Mouse (Mus musculus) adrenal gland, adult (tissue): ENCODE results near the gene Scg3.
A peak's percentile ranks its signal among the peaks of the same experiment; 100 is the strongest.
"Not testable (repeated sequence)": the region's sequence is repeated elsewhere in the genome, so short reads cannot be mapped to it uniquely, and the experiment has no call there.

Experiments used
- DNase-seq, 2 experiments: peaks; one replicate each; pipeline ENCODE4 v3.0.0; 2022 to 2023; ENCODE audit warnings: low spot score in 1 of 2; ENCODE audit not compliant: inconsistent age in 2 of 2

Gene Scg3

DNA sequence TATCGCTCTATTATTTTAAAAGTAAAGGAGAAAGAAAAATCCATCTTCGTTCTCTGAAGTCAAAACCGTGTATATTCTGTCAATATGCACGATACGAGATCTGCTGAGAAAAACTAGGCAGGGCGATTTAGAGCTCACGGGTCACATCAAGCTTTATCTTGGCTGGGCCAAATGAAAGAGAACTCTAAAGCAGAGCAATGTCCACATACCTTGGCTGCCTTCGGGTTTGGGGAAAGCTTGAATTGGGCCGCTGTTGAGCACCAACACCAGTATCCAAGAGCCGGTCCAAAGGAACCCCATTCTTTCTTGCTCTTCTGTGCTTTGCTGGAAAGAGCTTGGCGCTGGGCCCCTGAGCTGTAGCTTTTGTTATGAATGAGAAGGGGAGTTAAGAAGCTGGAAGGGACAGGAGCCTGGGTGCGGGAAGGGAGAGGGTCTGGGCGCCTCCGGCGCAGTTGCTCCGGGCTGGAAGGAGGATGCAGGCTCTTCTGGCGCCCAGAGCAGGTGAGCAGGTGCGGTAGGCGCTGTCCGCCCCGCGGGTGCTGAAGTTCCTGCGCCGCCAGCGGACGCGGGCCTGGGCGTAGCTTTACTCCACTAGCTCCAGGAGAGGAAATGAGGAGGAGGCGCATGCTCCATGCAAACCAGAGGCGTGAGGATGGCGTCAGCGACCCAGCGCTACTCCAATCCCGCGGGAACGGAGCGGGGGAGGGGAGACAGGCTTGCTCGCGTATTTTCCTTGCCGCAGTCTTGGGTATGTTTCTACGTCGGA is at the start of gene Scg3:
Gene Scg3, minus strand, starts transcription at position 631 of the 766 bp plus-strand sequence.
- peak; percentile 68 to 77 for DNase-seq

DNA sequence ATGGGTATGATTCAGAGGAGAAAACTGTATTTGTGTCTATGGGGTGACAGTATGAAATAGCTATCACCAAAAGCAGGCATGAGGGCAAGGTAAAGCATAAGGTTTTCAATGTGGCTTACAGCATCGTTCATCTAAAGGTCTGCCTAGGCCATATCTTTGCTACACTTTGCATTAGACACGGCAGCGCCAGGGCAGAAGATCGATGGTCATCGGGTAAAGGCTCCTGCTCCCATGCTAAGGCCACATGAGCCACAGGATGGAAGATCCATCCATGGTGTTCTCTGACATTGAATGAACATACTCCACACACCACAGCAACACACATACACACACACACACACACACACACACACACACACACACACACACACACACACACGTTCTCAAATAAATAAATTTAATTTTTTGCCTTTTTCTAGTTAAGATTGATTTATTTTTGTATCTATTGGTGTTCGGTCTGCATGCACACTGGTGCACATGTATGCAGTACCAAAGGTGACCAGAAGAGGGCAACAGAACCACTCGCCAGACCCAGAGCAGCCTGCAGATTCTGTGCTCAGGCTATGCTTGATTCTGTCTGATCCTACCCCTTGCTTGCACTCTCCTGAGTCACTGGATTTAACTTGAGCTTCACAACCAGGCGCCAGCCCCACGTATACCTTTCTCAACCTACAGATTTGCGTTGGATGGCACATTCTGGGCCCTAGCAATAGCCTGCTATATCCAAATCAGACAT is 36.3 kb upstream of the Scg3 start:
- DNase-seq = peak; percentile 41 to 77

DNA sequence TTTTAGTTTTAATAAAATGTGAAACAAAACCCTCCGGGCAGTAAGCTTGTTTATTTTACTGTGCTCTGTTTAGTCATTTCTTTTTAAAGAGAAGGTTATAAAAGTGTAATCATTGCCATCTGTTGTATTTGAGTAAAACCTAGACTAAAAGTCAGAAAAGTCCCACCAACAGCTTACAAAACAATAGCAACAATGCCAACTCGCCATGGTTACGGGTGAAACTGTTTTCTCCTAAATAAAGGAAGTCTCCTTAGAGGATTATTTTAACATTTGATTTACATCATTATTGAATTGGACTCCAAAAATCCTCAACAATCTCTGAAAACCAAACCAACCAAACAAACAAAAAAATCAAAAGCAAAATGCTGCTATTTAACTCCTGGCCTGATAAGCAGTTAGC is 35.6 kb upstream of the Scg3 start:
- peak in 1 of 2 experiments; percentile 12 for DNase-seq

- DNase-seq = no peak
These were observed 916 bp upstream of the Scg3 start for GRCm38 (mm10) chr9:75684772-75685171.

GRCm38 (mm10) chr9:75684292-75684691 is 436 bp upstream of the Scg3 start:
- DNase-seq = no peak

GRCm38 (mm10) chr9:75680606-75681005 is 3.2 kb downstream of the Scg3 start:
- DNase-seq = no peak

DNA sequence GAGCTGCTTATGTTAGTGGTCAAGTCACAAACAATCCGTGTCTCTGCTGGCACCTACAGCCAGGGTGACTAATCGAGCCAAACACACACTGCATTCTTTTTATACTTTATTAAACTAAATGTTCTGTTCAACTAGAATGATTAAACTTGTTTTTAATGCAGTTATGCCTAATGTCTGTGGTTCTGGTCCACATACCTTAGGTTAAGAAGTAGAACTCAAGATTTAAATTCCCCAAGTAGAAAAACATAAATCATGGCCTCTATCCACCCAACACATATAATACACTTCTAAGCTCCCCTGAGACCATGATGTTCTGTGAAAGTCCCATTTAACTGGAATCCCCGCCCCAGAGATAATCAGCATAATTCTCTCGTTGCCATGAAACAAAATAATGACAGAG is 4.2 kb downstream of the Scg3 start:
- no peak for DNase-seq

DNA sequence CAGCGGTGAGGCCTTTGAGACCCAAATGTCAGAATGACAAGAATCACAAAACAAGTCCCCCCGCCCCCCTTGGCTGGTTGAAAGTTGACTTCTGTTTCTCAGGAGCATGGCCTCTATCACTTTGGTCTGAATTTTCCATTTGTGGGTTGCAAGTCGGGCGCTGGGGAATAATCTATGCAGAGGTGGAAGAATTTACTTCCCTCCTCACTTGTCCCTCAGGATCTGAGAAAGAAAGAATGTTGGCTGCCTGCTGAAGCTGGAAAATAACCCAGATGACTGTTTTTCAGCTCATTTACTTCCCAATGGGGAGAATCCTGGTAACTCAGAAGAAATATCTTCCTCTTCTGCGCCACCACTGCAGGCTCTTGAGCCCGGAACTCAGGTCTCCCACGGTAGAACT is 5.5 kb downstream of the Scg3 start:
- no peak for DNase-seq

GRCm38 (mm10) chr9:75676226-75676625 is 7.6 kb downstream of the Scg3 start:
- DNase-seq = no peak

DNA sequence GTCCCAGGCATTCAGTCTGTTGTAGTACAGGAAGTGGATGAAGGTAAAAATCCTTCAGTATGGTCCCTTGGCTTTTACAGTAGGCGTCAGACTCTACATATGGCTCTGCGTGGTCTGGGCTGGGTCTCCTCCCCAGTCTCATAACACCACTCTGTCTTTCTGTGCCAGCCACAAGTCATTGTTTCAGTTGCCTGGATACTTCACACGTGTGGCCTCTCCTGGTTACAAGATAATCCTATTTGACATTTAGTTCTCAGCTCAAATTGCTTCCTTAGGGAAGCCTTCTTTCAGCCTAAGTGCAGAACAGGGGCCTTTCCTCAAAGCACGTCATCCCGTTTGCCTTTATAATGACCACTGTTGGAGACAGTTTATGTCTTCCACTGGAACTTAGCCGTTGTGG is 11.1 kb downstream of the Scg3 start:
- DNase-seq = no peak

GRCm38 (mm10) chr9:75666612-75667011 is 17.2 kb downstream of the Scg3 start:
- DNase-seq = peak; percentile 23 to 43

DNA sequence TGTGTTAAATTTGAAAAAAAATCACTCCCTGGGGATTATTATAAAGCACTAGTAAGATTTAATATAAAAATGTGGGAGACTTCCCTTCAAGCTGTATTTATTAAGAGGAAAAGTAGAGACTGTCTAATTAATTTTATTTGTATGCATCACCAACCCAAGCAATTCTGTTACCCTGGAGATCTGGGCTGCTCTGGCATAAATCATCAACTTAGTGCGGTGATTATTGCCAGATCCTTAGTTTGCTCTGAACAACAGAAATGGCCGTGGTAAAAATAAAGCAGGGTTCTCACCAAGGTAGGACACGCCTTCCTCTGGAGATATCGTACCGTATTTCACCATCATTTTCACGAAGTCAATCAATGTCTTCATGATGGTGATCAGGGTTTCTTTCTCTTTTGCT is 18.5 kb downstream of the Scg3 start:
- peak in 1 of 2 experiments; percentile 25 for DNase-seq

DNA sequence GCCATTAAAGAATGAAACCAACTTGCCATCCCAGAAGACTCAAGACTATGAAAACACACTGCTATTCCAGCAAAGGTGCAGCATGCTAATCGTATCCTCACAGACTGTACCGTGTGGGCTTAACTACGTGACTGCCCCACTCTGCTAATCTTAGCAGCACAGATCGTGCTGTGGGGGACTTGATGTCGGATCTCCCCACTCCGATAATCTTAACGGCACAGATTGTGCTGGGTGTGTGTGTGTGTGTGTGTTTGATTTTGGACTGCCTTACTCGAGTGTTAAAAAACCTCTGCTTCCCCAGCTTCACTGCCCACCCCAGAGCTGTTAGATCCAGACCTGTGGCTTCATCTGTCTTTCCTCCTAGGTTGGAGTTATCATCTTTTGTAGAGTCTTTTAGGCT is 22.9 kb downstream of the Scg3 start:
- no peak for DNase-seq

- DNase-seq = not testable (repeated sequence)
These were observed 27.4 kb downstream of the Scg3 start for GRCm38 (mm10) chr9:75656456-75656855.

GRCm38 (mm10) chr9:75653981-75654911 is 29.6 kb downstream of the Scg3 start:
- peak in 1 of 2 experiments; percentile 29 for DNase-seq

- no peak for DNase-seq
These were observed 38.5 kb downstream of the Scg3 start for GRCm38 (mm10) chr9:75645405-75645804.

DNA sequence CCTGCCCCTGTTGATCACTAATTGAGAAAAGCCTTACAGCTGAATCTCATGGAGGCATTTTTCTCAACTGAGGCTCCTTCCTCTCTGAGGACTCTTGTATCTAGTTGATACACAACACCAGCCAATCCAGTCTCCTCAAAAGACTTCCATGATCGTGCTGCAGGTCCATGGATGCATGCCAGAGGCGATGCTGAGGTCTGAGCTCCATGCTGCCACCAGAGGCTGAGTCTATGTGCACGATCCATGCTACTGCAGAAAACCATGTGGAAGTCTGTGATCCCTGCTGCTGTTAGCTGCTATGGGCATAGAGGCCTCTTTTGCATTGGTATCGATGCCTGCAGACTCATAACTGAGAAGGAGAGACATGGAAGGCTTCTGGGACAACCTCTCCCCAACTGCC is 49.6 kb downstream of the Scg3 start:
- DNase-seq = no peak

DNA sequence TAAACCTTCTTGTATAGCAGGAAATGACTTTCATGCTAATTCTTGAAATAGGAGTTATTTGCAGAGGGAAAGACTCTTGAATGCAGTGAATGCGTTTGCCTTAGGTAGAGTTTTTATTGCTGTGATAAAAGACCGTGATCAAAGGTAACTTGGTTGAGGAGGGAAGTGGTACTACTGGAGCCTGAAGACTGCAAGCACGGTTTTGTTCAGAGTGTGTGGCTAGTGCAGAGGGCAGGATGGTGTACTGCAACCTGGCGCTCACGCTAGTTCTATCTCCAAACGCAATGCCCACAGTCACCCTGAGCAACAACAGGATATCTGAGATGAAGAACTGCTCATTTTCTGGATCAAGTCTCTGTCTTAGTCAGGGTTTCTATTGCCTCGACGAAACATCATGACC is 50.3 kb downstream of the Scg3 start:
- no peak for DNase-seq

GRCm38 (mm10) chr9:75632902-75633301 is 51.0 kb downstream of the Scg3 start:
- DNase-seq = peak in 1 of 2 experiments; percentile 48

DNA sequence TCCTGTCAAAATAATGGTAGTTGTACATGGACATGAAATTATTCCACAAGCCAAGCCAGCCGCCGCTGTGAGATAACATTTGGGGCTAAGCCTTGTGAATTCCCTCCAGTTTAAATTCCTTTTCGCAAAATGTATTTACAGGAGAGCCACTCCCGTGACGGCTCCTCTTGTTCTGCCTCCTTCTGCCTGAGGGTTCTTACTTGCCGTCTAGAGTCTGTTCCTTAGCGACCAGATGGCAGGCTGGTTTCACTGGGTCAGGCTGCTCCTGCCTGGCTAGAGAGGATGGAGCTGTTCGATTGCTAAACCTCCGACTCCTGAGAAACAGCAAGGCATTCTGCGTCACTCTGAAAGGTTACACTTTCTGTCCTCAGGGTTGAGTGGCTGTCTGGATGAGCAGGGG is 51.7 kb downstream of the Scg3 start:
- no peak for DNase-seq

DNA sequence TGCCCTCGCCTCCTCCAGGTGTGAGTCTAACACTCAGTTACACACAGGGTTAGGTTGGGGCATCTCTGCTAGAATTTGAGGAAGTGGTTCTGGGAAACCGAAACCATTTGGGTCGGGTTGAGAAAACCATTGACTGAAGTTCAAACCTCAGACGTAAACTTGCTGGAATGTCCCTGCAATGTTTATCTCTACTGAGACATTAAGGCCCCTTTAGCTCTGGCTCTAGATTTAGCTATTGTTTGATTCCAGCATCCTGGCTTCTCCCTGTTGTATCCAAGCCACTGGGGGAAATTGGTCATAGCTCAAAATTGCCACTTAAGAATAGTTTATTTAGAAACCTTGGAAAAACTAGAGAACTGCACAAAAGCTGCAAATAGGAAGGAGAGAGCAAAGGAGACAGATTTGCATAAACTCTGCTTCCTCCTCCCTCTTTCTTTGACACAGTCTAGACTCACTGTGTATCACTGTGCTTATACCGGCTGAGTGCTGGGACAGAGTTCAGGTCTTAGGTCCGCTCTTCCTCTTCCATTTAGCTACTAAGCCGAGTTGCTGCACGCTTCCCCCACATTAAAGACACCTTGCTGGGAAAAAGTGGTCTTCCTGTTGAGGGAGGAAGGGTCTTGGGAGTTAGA is 52.9 kb downstream of the Scg3 start:
- DNase-seq = no peak
